Comparison of ENCODE assay signal across 8 mouse cellular contexts in genomic region chr4:59783685-59784279, GRCm38 (mm10). TPM values are rescaled to one million over a fixed set of nuclear protein-coding genes. Genes with fewer than 3 reads are reported as not detected.
DNase-seq lines count a peak whose midpoint lies in the region; ATAC-seq lines count a peak whose summit lies in the region.

No protein-coding gene starts in this region.

- peak overlapping the region; percentile 81 for H3K9ac ChIP-seq in heart, embryonic 16.5 days (ENCODE audit: low read length)
- H3K9ac ChIP-seq in liver, embryonic 15.5 days, result peak overlapping the region; percentile 80
- H3K9ac ChIP-seq in neural tube, embryonic 12.5 days, result peak overlapping the region; percentile 69

- peak overlapping the region; percentile 95 for H3K4me2 ChIP-seq in heart, embryonic 16.5 days (ENCODE audit: low read depth, low read length)
- H3K4me2 ChIP-seq in liver, embryonic 15.5 days, result peak overlapping the region; percentile 92
- H3K4me2 ChIP-seq in neural tube, embryonic 12.5 days (replicated peaks), result peak overlapping the region; percentile 91

- DNase-seq in CD8-positive naive resting alpha-beta T cell, adult 2 months (ENCODE audit: low read depth in 2 of 2, low spot score in 2 of 2), result peak; percentile 92 to 95
- peak; percentile 98 for DNase-seq in c-Kit-positive CD71-negative TER-119-negative erythroid progenitor cells, embryonic 14.5 days (ENCODE audit: low read depth)
- DNase-seq in forebrain, embryonic 10.5 days (ENCODE audit: extremely low spot score, low spot score), result peak; percentile 97
- peak; percentile 97 to 98 for DNase-seq in kidney, postnatal 36 days
- DNase-seq in telencephalon, adult 2 months (ENCODE audit: low read depth, low spot score), result peak; percentile 97

- H3K27me3 ChIP-seq in forebrain, embryonic 10.5 days (ENCODE audit: poor library complexity, severe bottlenecking), result no peaks in the 10 kb centered on the region
- H3K27me3 ChIP-seq in heart, embryonic 16.5 days (ENCODE audit: control insufficient read depth, insufficient read depth, low read length), result no peaks in the 10 kb centered on the region
- no peaks in the 10 kb centered on the region for H3K27me3 ChIP-seq in liver, embryonic 15.5 days
- H3K27me3 ChIP-seq in neural tube, embryonic 12.5 days (replicated peaks), result no peaks in the 10 kb centered on the region

- peak; percentile 93 for ATAC-seq in heart, embryonic 16.5 days (replicated peaks; ENCODE audit: extremely low read depth, insufficient read depth, low FRiP score)
- peak; percentile 95 for ATAC-seq in liver, embryonic 15.5 days (ENCODE audit: insufficient read depth)
- ATAC-seq in neural tube, embryonic 12.5 days (ENCODE audit: low FRiP score, low read depth), result peak; percentile 96

- WGBS in forebrain, embryonic 10.5 days, result 1% methylated on average over 36 of the region's 36 CpGs
- whole genome bisulfite sequencing in heart, embryonic 16.5 days, result under 1% methylated on average over 36 of the region's 36 CpGs
- WGBS in liver, embryonic 15.5 days (ENCODE audit: insufficient replicate concordance), result under 1% methylated on average over 36 of the region's 36 CpGs
- WGBS in neural tube, embryonic 12.5 days, result 1% methylated on average over 36 of the region's 36 CpGs

- peak overlapping the region; percentile 86 for H3K4me3 ChIP-seq in forebrain, embryonic 10.5 days
- peak overlapping the region; percentile 79 for H3K4me3 ChIP-seq in heart, embryonic 16.5 days (ENCODE audit: low read length)
- H3K4me3 ChIP-seq in liver, embryonic 15.5 days (replicated peaks), result peak overlapping the region; percentile 87
- H3K4me3 ChIP-seq in neural tube, embryonic 12.5 days, result peak overlapping the region; percentile 73

- no peaks in the 10 kb centered on the region for H3K9me3 ChIP-seq in forebrain, embryonic 10.5 days
- H3K9me3 ChIP-seq in heart, embryonic 16.5 days (replicated peaks; ENCODE audit: control insufficient read depth, low read length), result no peaks in the 10 kb centered on the region
- no peaks in the 10 kb centered on the region for H3K9me3 ChIP-seq in liver, embryonic 15.5 days (replicated peaks)
- H3K9me3 ChIP-seq in neural tube, embryonic 12.5 days, result no peaks in the 10 kb centered on the region

- peak overlapping the region; percentile 92 for H3K27ac ChIP-seq in forebrain, embryonic 10.5 days
- peak overlapping the region; percentile 68 for H3K27ac ChIP-seq in heart, embryonic 16.5 days (ENCODE audit: low read length)
- H3K27ac ChIP-seq in liver, embryonic 15.5 days (replicated peaks), result peak overlapping the region; percentile 59
- H3K27ac ChIP-seq in neural tube, embryonic 12.5 days, result peak overlapping the region; percentile 15; the same call in 1 of the 2 replicates

- H3K36me3 ChIP-seq in forebrain, embryonic 10.5 days (replicated peaks), result peaks cover 21% of the 10 kb centered on the region
- H3K36me3 ChIP-seq in heart, embryonic 16.5 days (ENCODE audit: control insufficient read depth, insufficient read depth), result peaks cover 3% of the 10 kb centered on the region; the same call in 1 of the 2 replicates
- H3K36me3 ChIP-seq in liver, embryonic 15.5 days (replicated peaks), result peaks cover 6% of the 10 kb centered on the region
- H3K36me3 ChIP-seq in neural tube, embryonic 12.5 days, result no peaks in the 10 kb centered on the region

- peaks cover 12% of the 10 kb centered on the region for H3K4me1 ChIP-seq in forebrain, embryonic 10.5 days
- H3K4me1 ChIP-seq in heart, embryonic 16.5 days (ENCODE audit: control insufficient read depth, insufficient read depth, low read length), result peaks cover 8% of the 10 kb centered on the region
- peaks cover 28% of the 10 kb centered on the region for H3K4me1 ChIP-seq in liver, embryonic 15.5 days (replicated peaks)
- peaks cover 11% of the 10 kb centered on the region for H3K4me1 ChIP-seq in neural tube, embryonic 12.5 days

RNA-seq across cellular contexts. Expression of gene Inip, which starts 17.6 kb away (rescaled TPM):
- polyA plus RNA-seq in forebrain, embryonic 10.5 days (2016; fragmentation: Nextera tagmentation; extraction: Ambion mirVana), result 102 and 111 TPM in 2 replicates
- 39.8 and 44.0 TPM in 2 replicates for polyA plus RNA-seq in heart, embryonic 16.5 days (2015; fragmentation: Nextera tagmentation; extraction: Ambion mirVana)
- polyA plus RNA-seq in liver, embryonic 15.5 days (2015; fragmentation: Nextera tagmentation; extraction: Ambion mirVana), result 16.5 and 17.3 TPM in 2 replicates
- polyA plus RNA-seq in neural tube, embryonic 12.5 days (2016; fragmentation: Nextera tagmentation; extraction: Ambion mirVana), result 82.4 and 87.2 TPM in 2 replicates

RNA-seq across cellular contexts. Expression of gene Snx30, which starts 21.9 kb away (rescaled TPM):
- polyA plus RNA-seq in forebrain, embryonic 10.5 days (2016; fragmentation: Nextera tagmentation; extraction: Ambion mirVana), result 5.7 and 5.8 TPM in 2 replicates
- 7.0 and 8.0 TPM in 2 replicates for polyA plus RNA-seq in heart, embryonic 16.5 days (2015; fragmentation: Nextera tagmentation; extraction: Ambion mirVana)
- polyA plus RNA-seq in liver, embryonic 15.5 days (2015; fragmentation: Nextera tagmentation; extraction: Ambion mirVana), result 3.7 and 4.3 TPM in 2 replicates
- polyA plus RNA-seq in neural tube, embryonic 12.5 days (2016; fragmentation: Nextera tagmentation; extraction: Ambion mirVana), result 17.1 and 20.2 TPM in 2 replicates

Comparison
In these comparisons a context has a peak if more than half of its experiments do, and no peak if none do; other contexts are left out.
1. Peak in every context shown above with its lines: DNase-seq, ATAC-seq, H3K4me3 ChIP-seq and H3K27ac ChIP-seq.
2. H3K27ac ChIP-seq: peak in every context shown above with its lines; median percentile 92 in forebrain, embryonic 10.5 days; 68 in heart, embryonic 16.5 days; 59 in liver, embryonic 15.5 days; 15 in neural tube, embryonic 12.5 days.